Mouse (Mus musculus): Measurements from ENCODE around the gene Pik3r2. TPM values are rescaled to one million over a fixed set of nuclear protein-coding genes. Genes with fewer than 3 reads are reported as not detected.

The Pik3r2 gene
- polyA plus RNA-seq, 1 experiment from 2014 or later: 21.5 TPM

GRCm38 (mm10) chr8:70812885-70813284, 36.4 kb upstream of the Pik3r2 start:
- H3K4me3 ChIP-seq (ENCODE audit: low read depth, low read length): no peak overlapping the region
- H3K9ac ChIP-seq (ENCODE audit: low read depth, low read length): no peak overlapping the region
- 0 out of 2 replicates have a peak, but pooled peaks cover 3% of the 10 kb centered on the region for H3K4me1 ChIP-seq (ENCODE audit: control insufficient read depth, insufficient read depth, low read length)
- H3K27me3 ChIP-seq (ENCODE audit: control insufficient read depth, insufficient read depth, low read length): peaks cover 60% of the 10 kb centered on the region
- no peaks in the 10 kb centered on the region for H3K9me3 ChIP-seq (replicated peaks; ENCODE audit: control insufficient read depth, low read length)
- no peaks in the 10 kb centered on the region for H3K36me3 ChIP-seq (ENCODE audit: control insufficient read depth, insufficient read depth, low read length)
- ATAC-seq (replicated peaks; ENCODE audit: insufficient number of reproducible peaks, low FRiP score, low TSS enrichment): no peak
- no peak overlapping the region for H3K27ac ChIP-seq (ENCODE audit: low read depth, low read length)
- H3K4me2 ChIP-seq: no peak overlapping the region
- WGBS (ENCODE audit: insufficient replicate concordance): 57% methylated on average over 4 of the region's 4 CpGs

GRCm38 (mm10) chr8:70812055-70812454, 35.5 kb upstream of the Pik3r2 start:
- 47% methylated on average over 4 of the region's 4 CpGs for WGBS (ENCODE audit: insufficient replicate concordance)
- no peaks in the 10 kb centered on the region for H3K9me3 ChIP-seq (replicated peaks; ENCODE audit: control insufficient read depth, low read length)
- 0 out of 2 replicates have a peak, but pooled peaks cover 3% of the 10 kb centered on the region for H3K4me1 ChIP-seq (ENCODE audit: control insufficient read depth, insufficient read depth, low read length)
- H3K27ac ChIP-seq (ENCODE audit: low read depth, low read length): no peak overlapping the region
- no peak overlapping the region for H3K4me2 ChIP-seq
- no peak overlapping the region for H3K4me3 ChIP-seq (ENCODE audit: low read depth, low read length)
- H3K36me3 ChIP-seq (ENCODE audit: control insufficient read depth, insufficient read depth, low read length): no peaks in the 10 kb centered on the region
- no peak for ATAC-seq (replicated peaks; ENCODE audit: insufficient number of reproducible peaks, low FRiP score, low TSS enrichment)
- peaks cover 57% of the 10 kb centered on the region for H3K27me3 ChIP-seq (ENCODE audit: control insufficient read depth, insufficient read depth, low read length)
- no peak overlapping the region for H3K9ac ChIP-seq (ENCODE audit: low read depth, low read length)

- H3K9me3 ChIP-seq (replicated peaks; ENCODE audit: control insufficient read depth, low read length): no peaks in the 10 kb centered on the region
- WGBS (ENCODE audit: insufficient replicate concordance): 60% methylated on average over 20 of the region's 20 CpGs
- no peak overlapping the region for H3K4me2 ChIP-seq
- no peaks in the 10 kb centered on the region for H3K4me1 ChIP-seq (ENCODE audit: control insufficient read depth, insufficient read depth, low read length)
- no peak overlapping the region for H3K9ac ChIP-seq (ENCODE audit: low read depth, low read length)
- ATAC-seq (replicated peaks; ENCODE audit: insufficient number of reproducible peaks, low FRiP score, low TSS enrichment): no peak
- H3K4me3 ChIP-seq (ENCODE audit: low read depth, low read length): no peak overlapping the region
- H3K27me3 ChIP-seq (ENCODE audit: control insufficient read depth, insufficient read depth, low read length): peaks cover 49% of the 10 kb centered on the region
- no peaks in the 10 kb centered on the region for H3K36me3 ChIP-seq (ENCODE audit: control insufficient read depth, insufficient read depth, low read length)
- H3K27ac ChIP-seq (ENCODE audit: low read depth, low read length): no peak overlapping the region
Observed at GRCm38 (mm10) chr8:70810962-70811680, 34.6 kb upstream of the Pik3r2 start.

GRCm38 (mm10) chr8:70808955-70809701, 32.6 kb upstream of the Pik3r2 start:
- H3K4me1 ChIP-seq (ENCODE audit: control insufficient read depth, insufficient read depth, low read length): peaks cover 5% of the 10 kb centered on the region; the same call in 1 of the 2 replicates
- no peak for ATAC-seq (replicated peaks; ENCODE audit: insufficient number of reproducible peaks, low FRiP score, low TSS enrichment)
- H3K27me3 ChIP-seq (ENCODE audit: control insufficient read depth, insufficient read depth, low read length): peaks cover 45% of the 10 kb centered on the region
- no peak overlapping the region for H3K9ac ChIP-seq (ENCODE audit: low read depth, low read length)
- no peak overlapping the region for H3K4me3 ChIP-seq (ENCODE audit: low read depth, low read length)
- no peaks in the 10 kb centered on the region for H3K9me3 ChIP-seq (replicated peaks; ENCODE audit: control insufficient read depth, low read length)
- 76% methylated on average over 8 of the region's 8 CpGs for WGBS (ENCODE audit: insufficient replicate concordance)
- no peaks in the 10 kb centered on the region for H3K36me3 ChIP-seq (ENCODE audit: control insufficient read depth, insufficient read depth, low read length)
- H3K4me2 ChIP-seq: no peak overlapping the region
- no peak overlapping the region for H3K27ac ChIP-seq (ENCODE audit: low read depth, low read length)

GRCm38 (mm10) chr8:70808239-70808638, 31.7 kb upstream of the Pik3r2 start, which contains the start of gene Il12rb1:
Gene Il12rb1 (plus strand): TSS chr8:70808449.
- ATAC-seq (replicated peaks; ENCODE audit: insufficient number of reproducible peaks, low FRiP score, low TSS enrichment): no peak
- Histone ChIP-seq H3K36me3 (ENCODE audit: control insufficient read depth, insufficient read depth, low read length) (no peaks in the 10 kb centered on the region), H3K9me3 (replicated peaks; ENCODE audit: control insufficient read depth, low read length) (no peaks in the 10 kb centered on the region), H3K4me1 (ENCODE audit: control insufficient read depth, insufficient read depth, low read length) (peaks cover 12% of the 10 kb centered on the region; the same call in 1 of the 2 replicates), H3K4me3 (ENCODE audit: low read depth, low read length) (no peak within 1 kb of the TSS), H3K27ac (ENCODE audit: low read depth, low read length) (no peak within 1 kb of the TSS), H3K4me2 (no peak within 1 kb of the TSS), H3K27me3 (ENCODE audit: control insufficient read depth, insufficient read depth, low read length) (peaks cover 47% of the 10 kb centered on the region), H3K9ac (ENCODE audit: low read depth, low read length) (no peak within 1 kb of the TSS)
- WGBS (ENCODE audit: insufficient replicate concordance): 68% methylated on average over 5 of the region's 5 CpGs

GRCm38 (mm10) chr8:70807304-70807703, 30.8 kb upstream of the Pik3r2 start:
- no peaks in the 10 kb centered on the region for H3K36me3 ChIP-seq (ENCODE audit: control insufficient read depth, insufficient read depth, low read length)
- no peak overlapping the region for H3K27ac ChIP-seq (ENCODE audit: low read depth, low read length)
- H3K27me3 ChIP-seq (ENCODE audit: control insufficient read depth, insufficient read depth, low read length): peaks cover 49% of the 10 kb centered on the region
- no peak overlapping the region for H3K4me3 ChIP-seq (ENCODE audit: low read depth, low read length)
- no peak for ATAC-seq (replicated peaks; ENCODE audit: insufficient number of reproducible peaks, low FRiP score, low TSS enrichment)
- H3K9me3 ChIP-seq (replicated peaks; ENCODE audit: control insufficient read depth, low read length): no peaks in the 10 kb centered on the region
- no peak overlapping the region for H3K4me2 ChIP-seq
- 32% methylated on average over 1 of the region's 1 CpGs for WGBS (ENCODE audit: insufficient replicate concordance)
- peaks cover 12% of the 10 kb centered on the region; the same call in 1 of the 2 replicates for H3K4me1 ChIP-seq (ENCODE audit: control insufficient read depth, insufficient read depth, low read length)
- H3K9ac ChIP-seq (ENCODE audit: low read depth, low read length): no peak overlapping the region

GRCm38 (mm10) chr8:70806541-70806940, 30.0 kb upstream of the Pik3r2 start:
- no peak for ATAC-seq (replicated peaks; ENCODE audit: insufficient number of reproducible peaks, low FRiP score, low TSS enrichment)
- no peaks in the 10 kb centered on the region for H3K9me3 ChIP-seq (replicated peaks; ENCODE audit: control insufficient read depth, low read length)
- H3K9ac ChIP-seq (ENCODE audit: low read depth, low read length): no peak overlapping the region
- WGBS (ENCODE audit: insufficient replicate concordance): 66% methylated on average over 4 of the region's 4 CpGs
- H3K27ac ChIP-seq (ENCODE audit: low read depth, low read length): no peak overlapping the region
- H3K4me2 ChIP-seq: no peak overlapping the region
- peaks cover 55% of the 10 kb centered on the region for H3K27me3 ChIP-seq (ENCODE audit: control insufficient read depth, insufficient read depth, low read length)
- H3K4me3 ChIP-seq (ENCODE audit: low read depth, low read length): no peak overlapping the region
- peaks cover 12% of the 10 kb centered on the region; the same call in 1 of the 2 replicates for H3K4me1 ChIP-seq (ENCODE audit: control insufficient read depth, insufficient read depth, low read length)
- H3K36me3 ChIP-seq (ENCODE audit: control insufficient read depth, insufficient read depth, low read length): no peaks in the 10 kb centered on the region

- WGBS (ENCODE audit: insufficient replicate concordance): 2% methylated on average over 45 of the region's 45 CpGs
- Histone ChIP-seq H3K4me3 (ENCODE audit: low read depth, low read length) (peak within 1 kb of the TSS; percentile 53), H3K36me3 (ENCODE audit: control insufficient read depth, insufficient read depth, low read length) (no peaks in the 10 kb centered on the region), H3K9ac (ENCODE audit: low read depth, low read length) (peak within 1 kb of the TSS; percentile 49; the same call in 1 of the 2 replicates), H3K27me3 (ENCODE audit: control insufficient read depth, insufficient read depth, low read length) (peaks cover 63% of the 10 kb centered on the region), H3K9me3 (replicated peaks; ENCODE audit: control insufficient read depth, low read length) (no peaks in the 10 kb centered on the region), H3K4me1 (ENCODE audit: control insufficient read depth, insufficient read depth, low read length) (peaks cover 12% of the 10 kb centered on the region; the same call in 1 of the 2 replicates), H3K4me2 (peak within 1 kb of the TSS; percentile 78), H3K27ac (ENCODE audit: low read depth, low read length) (0 out of 2 replicates have a peak within 1 kb of the TSS, but pooled peaks have one; percentile 3)
- ATAC-seq (replicated peaks; ENCODE audit: insufficient number of reproducible peaks, low FRiP score, low TSS enrichment): peak; percentile 87
Observed at GRCm38 (mm10) chr8:70804481-70805206, 28.1 kb upstream of the Pik3r2 start, which contains the start of gene Mast3. Gene Mast3 (minus strand): TSS chr8:70805054.
